Mouse (Mus musculus): Measurements from ENCODE around the gene Msh4.

Gene Msh4

DNA sequence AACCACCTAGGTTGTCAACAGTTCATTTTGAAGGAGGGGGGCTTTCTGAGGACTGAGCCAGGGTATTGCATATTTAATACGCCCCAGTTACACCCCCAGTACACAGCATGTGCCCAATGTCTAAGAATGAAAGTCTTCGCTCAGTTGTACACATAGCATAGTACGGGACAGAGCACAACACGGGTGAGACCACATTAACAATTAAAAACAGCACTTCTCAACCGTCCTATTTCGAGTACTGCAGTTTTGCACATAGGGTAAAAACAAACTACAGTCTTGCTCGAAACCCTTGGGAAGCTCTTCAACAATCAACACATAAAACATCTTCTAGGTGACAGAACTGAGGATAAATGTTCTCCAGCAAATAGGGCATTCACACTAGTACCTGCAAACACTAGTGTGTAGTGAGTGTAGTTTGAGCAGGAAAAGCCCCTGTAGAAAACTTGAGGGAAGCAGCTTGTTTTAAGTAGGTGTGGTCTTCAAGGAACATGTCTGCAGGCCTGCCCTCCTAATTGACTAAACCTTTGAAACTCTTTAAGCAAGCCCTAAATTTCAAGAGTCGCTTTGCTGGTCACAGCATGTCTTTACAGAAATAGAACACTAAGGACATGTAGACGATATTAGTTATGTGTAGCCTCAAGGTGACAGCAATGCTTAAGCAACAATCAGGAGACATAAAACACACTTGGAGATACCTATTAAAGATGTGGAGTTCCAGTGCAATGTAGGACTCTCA, at the start of gene Msh4:
Gene Msh4, minus strand, starts transcription at position 3 of the 736 bp plus-strand sequence.
- peak; percentile 20 for DNase-seq (ENCODE audit: low read depth, low spot score)

- no peak for DNase-seq (ENCODE audit: low read depth, low spot score)
Observed at GRCm38 (mm10) chr3:153948176-153948575, 42.2 kb upstream of the Msh4 start.

GRCm38 (mm10) chr3:153947271-153947670, 41.3 kb upstream of the Msh4 start:
- no peak for DNase-seq (ENCODE audit: low read depth, low spot score)

GRCm38 (mm10) chr3:153944335-153944990, 38.5 kb upstream of the Msh4 start, which contains the start of gene Acadm:
TSS of gene Acadm (minus strand) at chr3:153944632.
- DNase-seq (ENCODE audit: low read depth, low spot score) = peak; percentile 99

DNA sequence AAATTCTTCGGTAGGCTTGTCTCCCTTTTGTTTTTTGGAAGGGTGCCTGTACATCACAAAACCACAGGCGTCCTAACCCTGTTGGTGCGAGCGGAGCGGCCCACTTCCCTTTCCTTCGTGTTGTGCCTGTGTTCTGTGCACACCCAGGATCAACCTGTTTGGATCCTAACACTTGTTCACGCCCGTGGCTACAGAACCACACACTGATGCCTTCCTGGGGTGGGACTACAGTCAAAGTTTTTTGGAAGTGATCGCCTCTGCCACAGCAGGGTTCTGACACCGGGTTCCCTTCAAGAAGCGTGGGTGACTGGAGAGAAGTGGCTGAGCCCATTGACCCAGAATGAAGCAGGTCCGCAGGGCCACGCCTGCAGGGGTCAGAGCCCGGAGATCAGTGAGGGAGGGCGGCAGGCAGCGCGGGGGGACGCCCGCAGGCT, 38.0 kb upstream of the Msh4 start:
- peak; percentile 63 for DNase-seq (ENCODE audit: low read depth, low spot score)

GRCm38 (mm10) chr3:153943003-153943640, 37.2 kb upstream of the Msh4 start:
- DNase-seq (ENCODE audit: low read depth, low spot score) = peak; percentile 77

GRCm38 (mm10) chr3:153941613-153942012, 35.7 kb upstream of the Msh4 start:
- no peak for DNase-seq (ENCODE audit: low read depth, low spot score)

GRCm38 (mm10) chr3:153940486-153940885, 34.5 kb upstream of the Msh4 start:
- DNase-seq (ENCODE audit: low read depth, low spot score) = no peak

GRCm38 (mm10) chr3:153940021-153940420, 34.1 kb upstream of the Msh4 start:
- DNase-seq (ENCODE audit: low read depth, low spot score) = no peak

DNA sequence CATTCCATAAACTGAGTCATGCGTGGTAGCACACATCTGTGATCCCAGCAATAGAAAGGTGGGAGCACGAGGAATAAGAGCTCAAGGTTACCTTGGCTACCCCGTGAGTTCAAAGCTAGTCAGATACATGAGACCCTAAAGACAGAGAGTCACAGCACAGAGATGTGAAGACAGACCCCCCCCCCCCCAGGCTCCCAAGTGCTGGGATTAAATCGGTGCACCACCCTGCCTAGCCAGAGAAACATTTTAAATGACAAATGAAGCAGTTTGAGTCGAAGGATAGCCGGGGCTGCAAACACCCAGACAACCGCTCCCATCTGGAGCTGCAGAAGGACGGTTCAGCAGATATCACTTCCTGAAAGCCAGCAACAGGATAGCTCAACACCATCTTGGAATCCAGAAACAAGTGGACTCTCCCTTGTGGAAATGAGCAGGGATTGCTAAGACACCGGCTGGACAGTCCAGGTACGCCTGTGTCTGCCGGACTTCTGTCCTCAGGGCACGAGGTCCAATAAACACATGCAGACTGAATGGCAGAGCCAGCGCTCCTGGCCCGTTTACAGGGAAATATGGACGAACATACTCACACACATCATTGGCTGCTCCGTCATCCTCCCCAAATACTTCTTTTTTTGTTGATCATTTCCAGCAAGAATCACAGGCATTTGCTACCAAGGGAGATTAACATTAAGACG, 31.3 kb upstream of the Msh4 start:
- no peak for DNase-seq (ENCODE audit: low read depth, low spot score)

DNA sequence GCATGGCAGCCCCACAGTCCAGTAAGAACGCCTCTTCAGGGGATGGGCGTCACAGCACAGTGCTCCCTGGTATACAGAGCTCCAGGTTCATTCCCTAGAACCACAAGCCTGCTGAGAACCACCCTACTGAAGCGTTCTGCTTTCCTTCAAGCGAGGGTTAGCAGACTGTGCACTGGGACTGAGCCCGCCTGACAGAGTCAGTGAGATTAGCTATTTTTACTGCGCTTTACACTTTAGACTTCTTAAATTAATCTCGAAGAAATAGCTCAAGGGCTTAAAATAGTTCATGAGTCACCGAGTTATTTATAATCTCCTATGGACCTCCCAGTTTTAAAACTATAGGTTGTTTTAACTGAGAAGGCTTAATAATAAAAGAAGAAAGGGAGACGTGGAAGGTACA, 29.9 kb upstream of the Msh4 start:
- no peak for DNase-seq (ENCODE audit: low read depth, low spot score)

- no peak for DNase-seq (ENCODE audit: low read depth, low spot score)
Observed at GRCm38 (mm10) chr3:153932461-153932860, 26.5 kb upstream of the Msh4 start.

DNA sequence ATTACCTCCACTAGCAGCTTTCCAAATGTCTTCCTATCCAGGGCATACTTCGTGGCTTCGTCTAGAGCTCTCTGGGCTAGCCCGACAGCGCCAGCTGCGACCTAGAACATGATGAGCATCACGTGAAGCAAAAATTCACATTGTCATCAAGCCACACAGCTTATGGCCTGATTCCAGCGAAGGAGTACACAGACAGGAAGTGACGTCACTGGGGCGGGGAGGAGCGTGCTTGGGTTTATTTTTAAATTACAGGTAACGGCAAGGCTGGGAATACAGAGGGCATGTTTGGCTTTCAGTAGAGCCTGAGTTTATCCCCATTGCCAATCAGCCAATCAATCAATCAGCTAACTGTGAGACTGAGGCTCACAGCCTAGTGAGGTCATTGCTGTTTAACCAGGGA, 23.6 kb upstream of the Msh4 start:
- DNase-seq (ENCODE audit: low read depth, low spot score) = no peak

DNA sequence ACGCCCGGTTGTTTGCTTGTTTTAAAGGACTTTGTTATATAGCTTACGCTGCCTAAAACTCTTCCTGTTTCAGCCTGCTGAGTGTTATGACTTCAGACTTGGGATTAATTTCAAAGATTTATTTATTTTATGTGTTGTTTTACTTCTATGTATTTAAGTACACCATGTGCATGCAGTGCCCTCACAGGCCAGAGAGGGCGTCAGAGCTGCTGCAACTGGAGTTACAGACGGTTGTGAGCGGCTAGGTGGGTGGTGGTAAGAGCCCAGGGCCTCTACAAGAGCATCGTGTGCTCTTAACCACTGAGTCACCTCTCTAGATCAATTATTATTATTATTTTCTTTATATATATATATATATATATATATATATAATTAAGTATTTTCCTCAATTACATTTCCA, 20.4 kb upstream of the Msh4 start:
- peak; percentile 15 for DNase-seq (ENCODE audit: low read depth, low spot score)

DNA sequence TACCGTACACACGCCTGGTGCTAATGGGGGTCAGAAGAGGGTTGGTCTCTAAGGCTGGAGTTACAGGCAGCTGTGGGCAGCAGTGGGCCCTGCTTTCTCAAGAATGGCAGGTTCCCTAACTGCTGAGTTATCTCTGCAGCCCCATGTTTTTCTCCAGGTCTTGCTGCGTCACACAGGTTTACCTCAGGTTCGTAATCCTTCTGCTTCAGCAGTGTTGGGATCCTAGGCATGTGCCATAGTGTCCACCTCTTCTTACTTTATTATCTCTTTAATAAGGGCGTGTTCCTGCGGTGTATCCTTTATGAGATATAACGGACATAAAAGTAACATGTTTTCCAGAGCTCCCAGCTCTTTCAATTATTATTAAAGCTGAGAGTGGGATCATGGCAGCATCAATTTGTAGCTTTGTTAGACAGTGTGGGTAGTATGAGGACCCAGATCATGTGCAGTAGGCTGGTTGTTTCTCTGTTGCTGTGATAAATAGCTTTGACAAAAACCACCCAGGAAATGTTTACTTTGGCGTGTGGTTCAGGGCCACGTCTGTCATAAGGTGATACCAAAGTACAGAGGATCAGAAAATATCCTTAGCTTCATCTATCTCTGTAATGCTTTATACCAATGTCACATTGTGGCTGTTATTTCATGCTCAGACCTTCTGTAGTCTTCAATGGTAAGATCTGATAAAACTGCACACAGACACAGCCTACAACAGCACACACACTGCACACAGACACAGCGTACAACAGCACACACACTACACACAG, 15.4 kb upstream of the Msh4 start:
- no peak for DNase-seq (ENCODE audit: low read depth, low spot score)

- peak; percentile 87 for DNase-seq (ENCODE audit: low read depth, low spot score)
Observed at GRCm38 (mm10) chr3:153917200-153917599, 11.3 kb upstream of the Msh4 start.

- peak; percentile 72 for DNase-seq (ENCODE audit: low read depth, low spot score)
Observed at GRCm38 (mm10) chr3:153913510-153914243, 7.7 kb upstream of the Msh4 start.

GRCm38 (mm10) chr3:153912546-153913509, 6.9 kb upstream of the Msh4 start, which contains the start of gene Rabggtb:
TSS of gene Rabggtb (minus strand) at chr3:153913009.
- peak; percentile 90 for DNase-seq (ENCODE audit: low read depth, low spot score)

GRCm38 (mm10) chr3:153911882-153912440, 6.0 kb upstream of the Msh4 start:
- DNase-seq (ENCODE audit: low read depth, low spot score) = peak; percentile 37

Data from 3T3-L1 (cell line).